ENCODE assay signal across 19 mouse cellular contexts in the genomic region with DNA sequence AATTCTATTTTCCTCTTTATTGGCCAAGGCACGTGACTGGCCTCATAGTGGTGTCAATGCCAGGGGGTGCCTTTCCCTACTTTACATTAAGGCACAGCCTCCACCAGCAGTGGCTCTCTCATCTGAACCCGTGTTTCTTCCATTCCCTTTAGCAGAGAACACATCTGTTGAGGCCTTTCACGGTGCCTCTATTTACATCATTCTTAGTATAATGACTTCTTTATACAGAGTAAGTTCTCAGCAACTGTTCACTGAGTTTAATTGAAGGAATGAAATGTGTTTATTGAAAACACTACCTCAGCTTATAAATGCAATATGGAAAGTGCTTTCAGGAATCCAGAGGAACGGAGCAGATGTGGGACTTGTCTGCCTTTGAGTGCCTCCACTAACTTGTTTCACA.
"Had no signal": no experiment of that assay in that cellular context is flagged by ENCODE, and none has a peak within 500 bp of the region (broad histone marks: within the 10 kb centered on the region; RNA-seq: fewer than 3 reads in every experiment).

No protein-coding gene starts in this region.

- H3K4me3 ChIP-seq: midbrain, embryonic 10.5 days; midbrain, embryonic 12.5 days; myocyte; neural tube, embryonic 13.5 days; neural tube, embryonic 15.5 days had no signal

- DNase-seq: lung, adult 18-20 months; lung, embryonic 14.5 days; lung, postnatal 10 days; lung, postnatal 4 days; midbrain, embryonic 14.5 days; retina, postnatal 1 day; right cerebral cortex, adult 18-20 months; right cerebral cortex, postnatal 25 days; right cerebral cortex, postnatal 4 days; spleen, adult 18-20 months; thymus, adult 18-20 months; thymus, postnatal 14 days; thymus, postnatal 36 days had no signal

- H3K27ac ChIP-seq: midbrain, embryonic 10.5 days; midbrain, embryonic 12.5 days; neural tube, embryonic 13.5 days; neural tube, embryonic 15.5 days had no signal

- H3K27me3 ChIP-seq: midbrain, embryonic 12.5 days; neural tube, embryonic 13.5 days; neural tube, embryonic 15.5 days had no signal

- H3K4me1 ChIP-seq: neural tube, embryonic 15.5 days had no signal

- H3K36me3 ChIP-seq: midbrain, embryonic 10.5 days; midbrain, embryonic 12.5 days; neural tube, embryonic 13.5 days; neural tube, embryonic 15.5 days had no signal

- H3K4me2 ChIP-seq: lung, embryonic 14.5 days; midbrain, embryonic 12.5 days; neural tube, embryonic 13.5 days; neural tube, embryonic 15.5 days had no signal

- H3K9me3 ChIP-seq: midbrain, embryonic 10.5 days; midbrain, embryonic 12.5 days; neural tube, embryonic 13.5 days; neural tube, embryonic 15.5 days had no signal

- ATAC-seq: midbrain, embryonic 16.5 days had no signal

- H3K9ac ChIP-seq: lung, embryonic 14.5 days; midbrain, embryonic 12.5 days; neural tube, embryonic 13.5 days; neural tube, embryonic 15.5 days had no signal
